Mouse (Mus musculus) lung, adult 10 weeks (tissue): ENCODE data around the gene Zscan20. TPM values are rescaled to one million over a fixed set of nuclear protein-coding genes. Genes with fewer than 3 reads are reported as not detected.

Experiments used
- polyA plus RNA-seq: library from polyadenylated mRNA; stranded (reverse); fragments of 350-450 nt; fragmentation: Illumina TruSeq; extraction: RNeasy Lipid Tissue Mini Kit (QIAGEN cat#74804); gene quantifications from one replicate; pipeline ENCODE4 v1.2.3, GENCODE M21; 2014; ENCODE audit warnings: low read depth, low replicate concordance; ENCODE audit not compliant: insufficient read depth

Zscan20 gene
- polyA plus RNA-seq, result 1.7 TPM

GRCm38 (mm10) chr4:128609925-128610402 is at the start of gene Zscan20:
Zscan20 (minus strand) TSS chr4:128610098.

GRCm38 (mm10) chr4:128654505-128655381 is 44.8 kb upstream of the Zscan20 start, which contains the start of gene Phc2:
Phc2 (plus strand) TSS chr4:128654702.

GRCm38 (mm10) chr4:128618246-128618911 is 8.5 kb upstream of the Zscan20 start, which contains the start of gene Tlr12:
Tlr12 (minus strand) TSS chr4:128618619.

Other genes with a start within 250 kb of the Zscan20 start
- gene Tlr12, start 8.5 kb upstream of the Zscan20 start, polyA plus RNA-seq, result 1.1 TPM
- gene Phc2, start 44.6 kb upstream of the Zscan20 start, polyA plus RNA-seq, result 87.6 TPM
- gene A3galt2, start 145.3 kb upstream of the Zscan20 start, polyA plus RNA-seq, result not detected
- gene Zfp362, start 195.9 kb upstream of the Zscan20 start, polyA plus RNA-seq, result 13.1 TPM